8 mouse cellular contexts compared by ENCODE assay signal in the genomic region with DNA sequence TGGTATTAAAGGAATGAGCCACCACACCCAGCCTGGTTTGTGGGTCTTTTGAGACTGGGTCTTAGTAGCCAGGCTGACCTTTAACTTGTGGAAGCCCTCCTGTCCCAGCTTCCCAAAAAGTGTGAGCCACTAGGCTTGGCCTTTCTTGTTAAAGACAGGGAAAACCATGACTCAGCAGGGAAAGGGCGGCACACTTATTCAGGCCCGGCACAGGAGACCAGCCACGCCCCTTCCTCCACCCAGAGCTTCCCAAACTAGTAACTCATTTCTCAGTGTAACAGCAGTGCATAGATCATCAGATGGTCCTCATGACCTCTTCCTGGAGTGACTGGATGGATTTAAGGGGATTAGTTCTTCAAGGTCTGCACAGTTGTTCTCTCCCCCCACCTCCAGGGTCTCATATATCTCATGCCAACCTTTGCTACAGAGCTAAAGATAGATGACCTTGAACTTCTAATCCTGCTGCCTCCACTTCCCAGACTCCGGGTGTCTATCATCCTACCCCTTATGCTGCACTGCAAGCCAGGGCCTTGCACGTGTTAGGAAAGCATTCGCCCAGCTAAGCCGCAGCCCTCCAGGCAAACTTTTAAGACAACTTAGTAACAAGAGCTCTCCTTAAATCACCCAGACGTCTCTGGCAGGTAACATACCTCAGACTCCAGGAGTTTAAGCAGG. TPM values are rescaled to one million over a fixed set of nuclear protein-coding genes. Genes with fewer than 3 reads are reported as not detected.
A peak's percentile ranks its signal among the peaks of the same experiment; 100 is the strongest.
DNase-seq lines count a peak whose midpoint lies in the region; ATAC-seq and TF ChIP-seq lines count a peak whose summit lies in the region.

No protein-coding gene starts in this region.

- H3K4me2 ChIP-seq in midbrain, embryonic 11.5 days = no peak overlapping the region
- H3K4me2 ChIP-seq in midbrain, postnatal 0 days (ENCODE audit: low read depth, low read length, poor library complexity, severe bottlenecking) = no peak overlapping the region

- 56% methylated on average over 8 of the region's 8 CpGs for WGBS in midbrain, embryonic 11.5 days
- WGBS in midbrain, postnatal 0 days = 59% methylated on average over 8 of the region's 8 CpGs

- H3K27ac ChIP-seq in midbrain, embryonic 11.5 days (ENCODE audit: low read depth, low read length) = no peak overlapping the region
- no peak overlapping the region for H3K27ac ChIP-seq in midbrain, postnatal 0 days (ENCODE audit: low read depth, low read length)
- H3K27ac ChIP-seq in brown adipose tissue, adult 24 weeks (replicated peaks; ENCODE audit: low read depth, low read length) = peak overlapping the region; percentile 68

- intact Hi-C loops in left cerebral cortex, postnatal 14 days (cut with DNase I) = no loop called here

- DNase-seq in midbrain, embryonic 11.5 days (ENCODE audit: low spot score, missing footprints) = peak; percentile 82
- DNase-seq in midbrain, postnatal 0 days (ENCODE audit: low spot score) = no peak
- DNase-seq in kidney, adult 9 months = peak; percentile 91
- DNase-seq in spleen, adult 18-20 months = no peak
- no peak for DNase-seq in right cerebral cortex, postnatal 25 days
- no peak for DNase-seq in left cerebral cortex, postnatal 14 days (ENCODE audit: low spot score in 2 of 2)

- H3K4me1 ChIP-seq in midbrain, embryonic 11.5 days (ENCODE audit: control insufficient read depth, insufficient read depth, low read length) = peaks cover 4% of the 10 kb centered on the region; the same call in 1 of the 2 replicates
- no peaks in the 10 kb centered on the region for H3K4me1 ChIP-seq in midbrain, postnatal 0 days (ENCODE audit: insufficient read depth, low read length)
- H3K4me1 ChIP-seq in brown adipose tissue, adult 24 weeks (ENCODE audit: control insufficient read depth, insufficient read depth, insufficient read length, low read length) = peaks cover 22% of the 10 kb centered on the region

- H3K9me3 ChIP-seq in midbrain, embryonic 11.5 days (ENCODE audit: control insufficient read depth, low read length) = peaks cover 3% of the 10 kb centered on the region; the same call in 1 of the 2 replicates
- no peaks in the 10 kb centered on the region for H3K9me3 ChIP-seq in midbrain, postnatal 0 days (ENCODE audit: low read length)

- no peaks in the 10 kb centered on the region for H3K27me3 ChIP-seq in midbrain, embryonic 11.5 days (ENCODE audit: control insufficient read depth, insufficient read depth, low read length)
- H3K27me3 ChIP-seq in midbrain, postnatal 0 days (ENCODE audit: insufficient read depth, low read length) = no peaks in the 10 kb centered on the region

- H3K36me3 ChIP-seq in midbrain, embryonic 11.5 days (ENCODE audit: control insufficient read depth, insufficient read depth, low read length) = peaks cover 4% of the 10 kb centered on the region; the same call in 1 of the 2 replicates
- peaks cover 12% of the 10 kb centered on the region; the same call in 1 of the 2 replicates for H3K36me3 ChIP-seq in midbrain, postnatal 0 days (ENCODE audit: insufficient read depth, low read length)

- H3K4me3 ChIP-seq in midbrain, embryonic 11.5 days (ENCODE audit: low read depth, low read length) = no peak overlapping the region
- no peak overlapping the region for H3K4me3 ChIP-seq in midbrain, postnatal 0 days (ENCODE audit: low read depth, low read length)
- H3K4me3 ChIP-seq in brown adipose tissue, adult 24 weeks (ENCODE audit: insufficient read depth, low read depth, low read length) = no peak overlapping the region

- H3K9ac ChIP-seq in midbrain, embryonic 11.5 days (ENCODE audit: low read length) = no peak overlapping the region
- no peak overlapping the region for H3K9ac ChIP-seq in midbrain, postnatal 0 days (replicated peaks; ENCODE audit: low read length, poor library complexity, severe bottlenecking)

- ATAC-seq in midbrain, embryonic 11.5 days (ENCODE audit: low FRiP score) = no peak
- ATAC-seq in midbrain, postnatal 0 days (ENCODE audit: low FRiP score) = no peak
- 0 out of 2 replicates have a peak, but pooled peaks have one; percentile 16 for ATAC-seq in monocyte, adult 5-6 weeks (replicated peaks; ENCODE audit: insufficient number of reproducible peaks, low FRiP score, low TSS enrichment, poor library complexity, severe bottlenecking)

- TF ChIP-seq CTCF in midbrain, postnatal 0 days (IDR thresholded peaks at IDR 0.05) = no peak

RNA-seq across cellular contexts. Expression of gene Tmem44, which starts 38.1 kb away (rescaled TPM):
- polyA plus RNA-seq in midbrain, embryonic 11.5 days (2014; fragmentation: Nextera tagmentation; extraction: Ambion mirVana) = 26.6 and 27.9 TPM in 2 replicates
- total RNA-seq in midbrain, postnatal 0 days (2014; rRNA removed) = 114 and 124 TPM in 2 replicates
- 64.3 and 67.7 TPM in 2 replicates for polyA plus RNA-seq in midbrain, postnatal 0 days (2015; fragmentation: Nextera tagmentation; extraction: Ambion mirVana)
- polyA plus RNA-seq in brown adipose tissue, adult 24 weeks (2012; ENCODE audit: insufficient read depth, insufficient read length, missing spikeins) = 1.3 and 2.6 TPM in 2 replicates
- 0.11 TPM in 1 of 3 replicates, not detected in the others for total RNA-seq in monocyte, adult 5-6 weeks (2017)
- total RNA-seq in left cerebral cortex, postnatal 14 days (2021) = 10 to 100 TPM; 70.1 to 76.4 TPM

Comparison
In these comparisons a context has a peak if more than half of its experiments do, and no peak if none do; other contexts are left out.
1. DNase-seq: peak in midbrain, embryonic 11.5 days (single experiment) and kidney, adult 9 months (single experiment); none in midbrain, postnatal 0 days (single experiment), spleen, adult 18-20 months (0 of 2), right cerebral cortex, postnatal 25 days (single experiment) and left cerebral cortex, postnatal 14 days (0 of 2).
2. RNA of gene Tmem44, which starts 38.1 kb away (total RNA-seq): 114 to 124 TPM in midbrain, postnatal 0 days and 70.1 to 76.4 TPM in left cerebral cortex, postnatal 14 days; 0.11 TPM in monocyte, adult 5-6 weeks; every median in the first group is over 10 times any median in the second.